Mouse (Mus musculus): Measurements from ENCODE around the gene Lztr1.

Gene Lztr1

GRCm38 (mm10) chr16:17556907-17557306 is 48.4 kb downstream of the Lztr1 start:
- no peak for DNase-seq (ENCODE audit: low read depth, low spot score)

GRCm38 (mm10) chr16:17557947-17558480 is 49.5 kb downstream of the Lztr1 start:
- DNase-seq (ENCODE audit: low read depth, low spot score): peak; percentile 82

GRCm38 (mm10) chr16:17558811-17559210 is 50.3 kb downstream of the Lztr1 start:
- DNase-seq (ENCODE audit: low read depth, low spot score): no peak

- DNase-seq (ENCODE audit: low read depth, low spot score): no peak
Measured at GRCm38 (mm10) chr16:17559396-17560027, 51.0 kb downstream of the Lztr1 start.

- DNase-seq (ENCODE audit: low read depth, low spot score): no peak
Measured at GRCm38 (mm10) chr16:17561128-17561750, 52.8 kb downstream of the Lztr1 start, which contains the start of gene Lrrc74b. TSS of gene Lrrc74b (minus strand) at chr16:17561247.

- no peak for DNase-seq (ENCODE audit: low read depth, low spot score)
Measured at GRCm38 (mm10) chr16:17561751-17562208, 53.3 kb downstream of the Lztr1 start, which contains the start of gene P2rx6. TSS of gene P2rx6 (plus strand) at chr16:17561885.

- DNase-seq (ENCODE audit: low read depth, low spot score): no peak
Measured at GRCm38 (mm10) chr16:17563580-17563979, 55.1 kb downstream of the Lztr1 start.

GRCm38 (mm10) chr16:17564221-17564620 is 55.7 kb downstream of the Lztr1 start:
- no peak for DNase-seq (ENCODE audit: low read depth, low spot score)

- DNase-seq (ENCODE audit: low read depth, low spot score): no peak
Measured at GRCm38 (mm10) chr16:17564771-17565170, 56.3 kb downstream of the Lztr1 start.

GRCm38 (mm10) chr16:17566186-17566585 is 57.7 kb downstream of the Lztr1 start:
- no peak for DNase-seq (ENCODE audit: low read depth, low spot score)

Measured in CD4-positive, CD25-positive, alpha-beta regulatory T cell, adult 2 months (primary cell).